Mouse (Mus musculus) kidney, embryonic 16.5 days (tissue): ENCODE data around the gene Tle6. TPM values are rescaled to one million over a fixed set of nuclear protein-coding genes. Genes with fewer than 3 reads are reported as not detected.
A peak's percentile ranks its signal among the peaks of the same experiment; 100 is the strongest.

ENCODE experiments used
- ATAC-seq: fragments of 200-750 bp; cut with Nextera tagmentation; 2 replicates; pipeline ENCODE4 v1.8.0; 2017; ENCODE audit warnings: moderate TSS enrichment; ENCODE audit not compliant: low FRiP score, low TSS enrichment
- H3K27ac ChIP-seq: fragments of 300-500 bp; sonication (generic); 2 replicates; pipeline ENCODE4 v1.5.1; 2014; ENCODE audit warnings: low read length
- H3K27me3 ChIP-seq: fragments of 300-500 bp; sonication (generic); 2 replicates; pipeline ENCODE4 v1.6.1; 2014; ENCODE audit warnings: low read length, control low read depth, mixed read lengths; ENCODE audit not compliant: insufficient read depth
- H3K36me3 ChIP-seq: fragments of 300-500 bp; sonication (generic); 2 replicates; pipeline ENCODE4 v1.6.1; 2014; ENCODE audit warnings: low read length, control low read depth, mixed read lengths; ENCODE audit not compliant: insufficient read depth
- H3K4me1 ChIP-seq: fragments of 300-500 bp; sonication (generic); 2 replicates; pipeline ENCODE4 v1.6.1; 2014; ENCODE audit warnings: low read length, control low read depth, mixed read lengths; ENCODE audit not compliant: insufficient read depth
- H3K4me2 ChIP-seq: fragments of 300-500 bp; sonication (generic); replicated peaks from 2 replicates; pipeline ENCODE4 v1.6.1; 2014; ENCODE audit warnings: low read depth, low read length
- H3K4me3 ChIP-seq: fragments of 300-500 bp; sonication (generic); 2 replicates; pipeline ENCODE4 v1.5.1; 2014; ENCODE audit warnings: mild to moderate bottlenecking, low read length
- H3K9ac ChIP-seq: fragments of 300-500 bp; sonication (generic); replicated peaks from 2 replicates; pipeline ENCODE4 v1.6.1; 2014; ENCODE audit warnings: low read length
- H3K9me3 ChIP-seq: fragments of 300-500 bp; sonication (generic); 2 replicates; pipeline ENCODE4 v1.6.1; 2016; ENCODE audit warnings: low read length, control low read depth
- WGBS: fragments of 180-500 bp; shearing (Covaris S2); extraction: QIAGEN DNeasy Blood & Tissue Kit; methylation state at CpG from one replicate; pipeline ENCODE4 v1.1.7; 2014; 5-methylcytosine and 5-hydroxymethylcytosine counted together
- polyA plus RNA-seq: library from polyadenylated mRNA; unstranded; fragments of >200 nt; fragmentation: Nextera tagmentation; extraction: Ambion mirVana; gene quantifications from 2 replicates; pipeline ENCODE4 v1.2.1, GENCODE M21; 2015

Gene Tle6
- polyA plus RNA-seq, 1 experiment from 2014 or later = 18.5 TPM

GRCm38 (mm10) chr10:81626101-81626993, 25.5 kb upstream of the Tle6 start:
- 85% methylated on average over 22 of the region's 22 CpGs for WGBS
- peak overlapping the region; percentile 80 for H3K4me3 ChIP-seq
- H3K9ac ChIP-seq = peak overlapping the region; percentile 90
- H3K9me3 ChIP-seq = no peaks in the 10 kb centered on the region
- H3K36me3 ChIP-seq = peaks cover 36% of the 10 kb centered on the region
- peaks cover 14% of the 10 kb centered on the region for H3K4me1 ChIP-seq
- peak overlapping the region; percentile 88 for H3K4me2 ChIP-seq
- peak; percentile 10 for ATAC-seq
- peak overlapping the region; percentile 95 for H3K27ac ChIP-seq
- H3K27me3 ChIP-seq = no peaks in the 10 kb centered on the region

- no peaks in the 10 kb centered on the region for H3K9me3 ChIP-seq
- H3K4me3 ChIP-seq = no peak overlapping the region
- 65% methylated on average over 8 of the region's 8 CpGs for WGBS
- no peaks in the 10 kb centered on the region for H3K27me3 ChIP-seq
- H3K4me1 ChIP-seq = peaks cover 14% of the 10 kb centered on the region
- no peak overlapping the region for H3K27ac ChIP-seq
- peaks cover 41% of the 10 kb centered on the region for H3K36me3 ChIP-seq
- H3K9ac ChIP-seq = no peak overlapping the region
- no peak for ATAC-seq
- no peak overlapping the region for H3K4me2 ChIP-seq
These were observed 22.6 kb upstream of the Tle6 start for GRCm38 (mm10) chr10:81623441-81623840.

- no peak for ATAC-seq
- no peak overlapping the region for H3K27ac ChIP-seq
- no peak overlapping the region for H3K4me2 ChIP-seq
- WGBS = 55% methylated on average over 9 of the region's 9 CpGs
- H3K27me3 ChIP-seq = no peaks in the 10 kb centered on the region
- H3K4me1 ChIP-seq = no peaks in the 10 kb centered on the region
- no peak overlapping the region for H3K9ac ChIP-seq
- peaks cover 40% of the 10 kb centered on the region for H3K36me3 ChIP-seq
- no peaks in the 10 kb centered on the region for H3K9me3 ChIP-seq
- no peak overlapping the region for H3K4me3 ChIP-seq
These were observed 19.9 kb upstream of the Tle6 start for GRCm38 (mm10) chr10:81620786-81621185.

- Histone ChIP-seq H3K4me1 (no peaks in the 10 kb centered on the region; the same call in 1 of the 2 replicates), H3K27ac (no peak overlapping the region), H3K9ac (no peak overlapping the region), H3K4me2 (no peak overlapping the region), H3K4me3 (no peak overlapping the region), H3K36me3 (peaks cover 33% of the 10 kb centered on the region), H3K9me3 (no peaks in the 10 kb centered on the region), H3K27me3 (no peaks in the 10 kb centered on the region)
- ATAC-seq = no peak
- WGBS = 89% methylated on average over 5 of the region's 5 CpGs
These were observed 19.1 kb upstream of the Tle6 start for GRCm38 (mm10) chr10:81619976-81620375.

- Histone ChIP-seq H3K9me3 (peaks cover 6% of the 10 kb centered on the region; the same call in 1 of the 2 replicates), H3K4me1 (no peaks in the 10 kb centered on the region; the same call in 1 of the 2 replicates), H3K36me3 (no peaks in the 10 kb centered on the region), H3K4me3 (no peak overlapping the region), H3K4me2 (no peak overlapping the region), H3K9ac (no peak overlapping the region), H3K27ac (no peak overlapping the region), H3K27me3 (no peaks in the 10 kb centered on the region)
- WGBS = 28% methylated on average over 6 of the region's 6 CpGs
- ATAC-seq = 0 out of 2 replicates have a peak, but pooled peaks have one; percentile 59
These were observed 14.6 kb upstream of the Tle6 start for GRCm38 (mm10) chr10:81615486-81615885.

GRCm38 (mm10) chr10:81612779-81613178, 11.9 kb upstream of the Tle6 start:
- Histone ChIP-seq H3K9ac (no peak overlapping the region), H3K9me3 (peaks cover 6% of the 10 kb centered on the region; the same call in 1 of the 2 replicates), H3K4me1 (no peaks in the 10 kb centered on the region; the same call in 1 of the 2 replicates), H3K4me3 (no peak overlapping the region), H3K36me3 (no peaks in the 10 kb centered on the region), H3K27me3 (no peaks in the 10 kb centered on the region), H3K4me2 (no peak overlapping the region), H3K27ac (no peak overlapping the region)
- ATAC-seq = no peak
- 59% methylated on average over 3 of the region's 3 CpGs for WGBS

- Histone ChIP-seq H3K36me3 (no peaks in the 10 kb centered on the region), H3K9ac (no peak overlapping the region), H3K4me2 (no peak overlapping the region), H3K27ac (no peak overlapping the region), H3K4me3 (no peak overlapping the region), H3K9me3 (peaks cover 6% of the 10 kb centered on the region; the same call in 1 of the 2 replicates), H3K4me1 (peaks cover 10% of the 10 kb centered on the region), H3K27me3 (no peaks in the 10 kb centered on the region)
- 93% methylated on average over 1 of the region's 1 CpGs for WGBS
- ATAC-seq = no peak
These were observed 7.4 kb upstream of the Tle6 start for GRCm38 (mm10) chr10:81608308-81608707.

GRCm38 (mm10) chr10:81605974-81606751, 5.3 kb upstream of the Tle6 start, which contains the start of gene BC025920:
TSS of gene BC025920 (plus strand) at chr10:81606270.
- Histone ChIP-seq H3K9ac (peak within 1 kb of the TSS; percentile 71), H3K9me3 (peaks cover 2% of the 10 kb centered on the region; the same call in 1 of the 2 replicates), H3K4me1 (peaks cover 26% of the 10 kb centered on the region), H3K4me3 (peak within 1 kb of the TSS; percentile 50), H3K36me3 (no peaks in the 10 kb centered on the region), H3K4me2 (peak within 1 kb of the TSS; percentile 75), H3K27ac (peak within 1 kb of the TSS; percentile 95), H3K27me3 (no peaks in the 10 kb centered on the region)
- WGBS = 1% methylated on average over 39 of the region's 39 CpGs
- ATAC-seq = peak; percentile 90

GRCm38 (mm10) chr10:81605666-81605973, 4.7 kb upstream of the Tle6 start:
- Histone ChIP-seq H3K9ac (peak overlapping the region; percentile 68), H3K27ac (peak overlapping the region; percentile 95), H3K4me1 (peaks cover 31% of the 10 kb centered on the region), H3K4me3 (peak overlapping the region; percentile 50), H3K27me3 (no peaks in the 10 kb centered on the region), H3K36me3 (no peaks in the 10 kb centered on the region), H3K9me3 (no peaks in the 10 kb centered on the region), H3K4me2 (peak overlapping the region; percentile 75)
- ATAC-seq = 0 out of 2 replicates have a peak, but pooled peaks have one; percentile 0
- WGBS = 4% methylated on average over 14 of the region's 14 CpGs
